Mouse (Mus musculus): ENCODE data around the gene 2510002D24Rik. TPM values are rescaled to one million over a fixed set of nuclear protein-coding genes. Genes with fewer than 3 reads are reported as not detected.

Gene 2510002D24Rik
- 10 to 100 TPM; 24.1 to 26.6 TPM for total RNA-seq (2021)
- long read RNA-seq, experiment 1, transcript 2510002D24Rik-201 (3 exons, 1,281 nt): major isoform, 31 of 50 reads
- long read RNA-seq, experiment 1, transcript 2510002D24Rik-203 (2 exons, 930 nt): minor isoform, 13 of 50 reads
- long read RNA-seq, experiment 1, partial matches to known transcripts: 2 of 50 reads
- long read RNA-seq, experiment 1, other reads (novel, unspliced or antisense): 4 of 50 reads
- long read RNA-seq, experiment 2, transcript 2510002D24Rik-203 (2 exons, 930 nt): minor isoform, 7 of 38 reads
- long read RNA-seq, experiment 2, transcript 2510002D24Rik-201 (3 exons, 1,281 nt): major isoform, 28 of 38 reads
- long read RNA-seq, experiment 2, partial matches to known transcripts: 3 of 38 reads
- long read RNA-seq, experiment 2, other reads (novel, unspliced or antisense): 0 of 38 reads

GRCm38 (mm10) chr16:18836468-18837208, at the start of gene 2510002D24Rik, which contains the start of gene Gm28539:
Gene 2510002D24Rik, plus strand, starts transcription at chr16:18836578.
Gene Gm28539, plus strand, starts transcription at chr16:18836584.
- peak; percentile 94 to 96 for DNase-seq (ENCODE audit: low spot score in 2 of 2)

GRCm38 (mm10) chr16:18786652-18787051, 49.7 kb upstream of the 2510002D24Rik start:
- DNase-seq (ENCODE audit: low spot score in 2 of 2): no peak

GRCm38 (mm10) chr16:18788627-18789406, 47.6 kb upstream of the 2510002D24Rik start:
- no peak for DNase-seq (ENCODE audit: low spot score in 2 of 2)

- peak in 1 of 2 experiments; percentile 21 for DNase-seq (ENCODE audit: low spot score in 2 of 2)
Measured at GRCm38 (mm10) chr16:18795223-18795899, 41.0 kb upstream of the 2510002D24Rik start.

GRCm38 (mm10) chr16:18796645-18797044, 39.7 kb upstream of the 2510002D24Rik start:
- no peak for DNase-seq (ENCODE audit: low spot score in 2 of 2)

- no peak for DNase-seq (ENCODE audit: low spot score in 2 of 2)
Measured at GRCm38 (mm10) chr16:18798151-18798550, 38.2 kb upstream of the 2510002D24Rik start.

GRCm38 (mm10) chr16:18798841-18799240, 37.5 kb upstream of the 2510002D24Rik start:
- DNase-seq (ENCODE audit: low spot score in 2 of 2): peak; percentile 72

GRCm38 (mm10) chr16:18805746-18806145, 30.6 kb upstream of the 2510002D24Rik start:
- DNase-seq (ENCODE audit: low spot score in 2 of 2): no peak

GRCm38 (mm10) chr16:18809001-18809400, 27.4 kb upstream of the 2510002D24Rik start:
- no peak for DNase-seq (ENCODE audit: low spot score in 2 of 2)

GRCm38 (mm10) chr16:18811032-18811431, 25.3 kb upstream of the 2510002D24Rik start:
- DNase-seq (ENCODE audit: low spot score in 2 of 2): no peak

- DNase-seq (ENCODE audit: low spot score in 2 of 2): peak; percentile 79 to 86
Measured at GRCm38 (mm10) chr16:18811468-18812384, 24.7 kb upstream of the 2510002D24Rik start, which contains the start of the genes Ufd1 and Cdc45. Gene Ufd1, plus strand, starts transcription at chr16:18811779. Gene Cdc45, minus strand, starts transcription at chr16:18811987.

GRCm38 (mm10) chr16:18812385-18812910, 23.9 kb upstream of the 2510002D24Rik start:
- DNase-seq (ENCODE audit: low spot score in 2 of 2): no peak

GRCm38 (mm10) chr16:18822356-18822755, 14.0 kb upstream of the 2510002D24Rik start:
- DNase-seq (ENCODE audit: low spot score in 2 of 2): no peak

- peak; percentile 9 to 21 for DNase-seq (ENCODE audit: low spot score in 2 of 2)
Measured at GRCm38 (mm10) chr16:18822925-18823324, 13.5 kb upstream of the 2510002D24Rik start.

- no peak for DNase-seq (ENCODE audit: low spot score in 2 of 2)
Measured at GRCm38 (mm10) chr16:18828630-18829029, 7.7 kb upstream of the 2510002D24Rik start.

- DNase-seq (ENCODE audit: low spot score in 2 of 2): no peak
Measured at GRCm38 (mm10) chr16:18829102-18829501, 7.3 kb upstream of the 2510002D24Rik start.

- DNase-seq (ENCODE audit: low spot score in 2 of 2): no peak
Measured at GRCm38 (mm10) chr16:18833486-18833885, 2.9 kb upstream of the 2510002D24Rik start.

- no peak for DNase-seq (ENCODE audit: low spot score in 2 of 2)
Measured at GRCm38 (mm10) chr16:18836073-18836467, 308 bp upstream of the 2510002D24Rik start.

GRCm38 (mm10) chr16:18838346-18838745, 2.0 kb downstream of the 2510002D24Rik start:
- DNase-seq (ENCODE audit: low spot score in 2 of 2): no peak

Measured in left cerebral cortex, adult 18-20 months (tissue).